Mouse (Mus musculus) ES-E14 (cell line): Measurements from ENCODE around the gene Clptm1. TPM values are rescaled to one million over a fixed set of nuclear protein-coding genes. Genes with fewer than 3 reads are reported as not detected.

Source experiments
- DNase-seq: peaks from one replicate; pipeline ENCODE4 v3.0.0-alpha.2; 2013; ENCODE audit warnings: low read depth, low spot score
- H3K27ac ChIP-seq: 2 replicates; pipeline ENCODE4 v1.5.1; 2012; ENCODE audit warnings: low read depth, mild to moderate bottlenecking, low read length, moderate library complexity, mixed read lengths; ENCODE audit not compliant: poor library complexity, insufficient read depth, severe bottlenecking
- H3K36me3 ChIP-seq: 2 replicates; pipeline ENCODE4 v1.6.1; 2012; ENCODE audit warnings: mild to moderate bottlenecking, low read length, moderate library complexity, mixed read lengths; ENCODE audit not compliant: control insufficient read depth, poor library complexity, insufficient read depth, severe bottlenecking
- H3K4me1 ChIP-seq, 2 experiments: fragments of 150-350 bp in 1 of 2; sonication (generic) in 1 of 2; 2 replicates each; pipeline ENCODE4 v1.6.1; 2012; ENCODE audit warnings: low read length in 2 of 2, mild to moderate bottlenecking in 1 of 2, mixed read lengths in 1 of 2; ENCODE audit not compliant: control insufficient read depth in 2 of 2, insufficient read depth in 2 of 2, poor library complexity in 1 of 2
- H3K4me3 ChIP-seq, 2 experiments: fragments of 150-350 bp in 1 of 2; sonication (generic) in 1 of 2; 2 replicates each; pipeline ENCODE4 v1.5.1; 2012; ENCODE audit warnings: low read length in 2 of 2, low read depth in 1 of 2, mild to moderate bottlenecking in 1 of 2, mixed read lengths in 1 of 2; ENCODE audit not compliant: insufficient read depth in 1 of 2, poor library complexity in 1 of 2, severe bottlenecking in 1 of 2
- H3K9ac ChIP-seq: 2 replicates; pipeline ENCODE4 v1.6.1; 2012; ENCODE audit warnings: low read depth, mild to moderate bottlenecking, low read length, mixed read lengths; ENCODE audit not compliant: poor library complexity, insufficient read depth, severe bottlenecking
- H3K9me3 ChIP-seq: fragments of 150-350 bp; sonication (generic); 2 replicates; pipeline ENCODE4 v1.6.1; 2012; ENCODE audit warnings: low read depth, mild to moderate bottlenecking, low read length; ENCODE audit not compliant: control insufficient read depth, insufficient read depth
- CHD2 ChIP-seq: IDR thresholded peaks from 2 replicates; pipeline ENCODE4 v1.6.1; 2014; ENCODE audit warnings: mild to moderate bottlenecking, low read depth, low read length, inconsistent platforms
- HCFC1 ChIP-seq: IDR thresholded peaks from 2 replicates; pipeline ENCODE4 v1.6.1; 2012; ENCODE audit warnings: low read length, inconsistent platforms, borderline replicate concordance; ENCODE audit not compliant: insufficient read depth
- MAFK ChIP-seq: IDR thresholded peaks from 2 replicates; pipeline ENCODE4 v1.6.1; 2014; ENCODE audit warnings: mild to moderate bottlenecking, low read depth, low read length, inconsistent platforms; ENCODE audit not compliant: insufficient read depth
- ZC3H11A ChIP-seq: IDR thresholded peaks from 2 replicates; pipeline ENCODE4 v1.6.1; 2012; ENCODE audit warnings: low read depth, mild to moderate bottlenecking, inconsistent platforms, low read length, borderline replicate concordance
- ZNF384 ChIP-seq: IDR thresholded peaks from 2 replicates; pipeline ENCODE4 v1.6.1; 2012; ENCODE audit warnings: low read depth, low read length, inconsistent platforms
- in situ Hi-C, 2 experiments: fragments of 600-800 bp; cut with MboI; formaldehyde crosslinking; loops; one replicate each; pipeline ENCODE4 v1.15.1; 2025; ENCODE audit warnings: low sequenced_read_pairs in 2 of 2, inconsistent platforms in 1 of 2; ENCODE audit not compliant: unreplicated experiment in 2 of 2
- total RNA-seq: library from RNA; depleted of rRNA; stranded (reverse); fragments of 300-350 nt; gene quantifications from 2 replicates; pipeline ENCODE4 v1.2.3, GENCODE M21; 2012

The Clptm1 gene
- total RNA-seq, 1 experiment: 129 TPM

- in situ Hi-C loops: no loop called here
- DNase-seq: peak; percentile 93
- Histone ChIP-seq H3K9ac (peak overlapping the region; percentile 69; the same call in 1 of the 2 replicates), H3K4me3 (peak overlapping the region in 1 of 2 experiments; percentile 37; a peak in 1 of 4 replicates), H3K36me3 (no peaks in the 10 kb centered on the region), H3K27ac (peak overlapping the region; percentile 3; the same call in 1 of the 2 replicates), H3K9me3 (no peaks in the 10 kb centered on the region), H3K4me1 (peaks cover 4 to 10% of the 10 kb centered on the region in 2 experiments)
- no peak for TF ChIP-seq CHD2
- TF ChIP-seq MAFK: no peak
- peak; percentile 64 for TF ChIP-seq ZC3H11A
- TF ChIP-seq ZNF384: peak; percentile 92
- TF ChIP-seq HCFC1: 0 out of 2 replicates have a peak, but pooled peaks have one; percentile 14
Measured at GRCm38 (mm10) chr7:19668947-19669721, 4.3 kb upstream of the Clptm1 start.

- Histone ChIP-seq H3K36me3 (peaks cover 4% of the 10 kb centered on the region; the same call in 1 of the 2 replicates), H3K4me3 (no peak overlapping the region), H3K9me3 (no peaks in the 10 kb centered on the region), H3K27ac (no peak overlapping the region), H3K4me1 (peaks cover 6 to 8% of the 10 kb centered on the region in 2 experiments; a peak in 3 of 4 replicates), H3K9ac (no peak overlapping the region)
- no peak for DNase-seq
- in situ Hi-C loops: no loop called here
- no peak for TF ChIP-seq CHD2
- TF ChIP-seq MAFK: no peak
- no peak for TF ChIP-seq ZC3H11A
- no peak for TF ChIP-seq HCFC1
- no peak for TF ChIP-seq ZNF384
Measured at GRCm38 (mm10) chr7:19667434-19667833, 2.6 kb upstream of the Clptm1 start.

GRCm38 (mm10) chr7:19666750-19667149 lies 1.9 kb upstream of the Clptm1 start:
- Histone ChIP-seq H3K4me1 (peaks cover 6 to 8% of the 10 kb centered on the region in 2 experiments; a peak in 3 of 4 replicates), H3K27ac (no peak overlapping the region), H3K4me3 (no peak overlapping the region), H3K9me3 (no peaks in the 10 kb centered on the region), H3K36me3 (peaks cover 8% of the 10 kb centered on the region; the same call in 1 of the 2 replicates), H3K9ac (no peak overlapping the region)
- TF ChIP-seq ZNF384 (0 out of 2 replicates have a peak, but pooled peaks have one; percentile 35), HCFC1 (no peak)
- in situ Hi-C loops: no loop called here
- DNase-seq: no peak

GRCm38 (mm10) chr7:19664455-19664954 lies 328 bp downstream of the Clptm1 start:
- peak overlapping the region; percentile 48 for H3K27ac ChIP-seq
- DNase-seq: no peak
- in situ Hi-C loops: no loop called here

More at GRCm38 (mm10) chr7:19664455-19664954, 328 bp downstream of the Clptm1 start:
- H3K9me3 ChIP-seq: no peaks in the 10 kb centered on the region
- H3K9ac ChIP-seq: peak overlapping the region; percentile 96
- TF ChIP-seq MAFK: no peak
- no peak for TF ChIP-seq CHD2
- no peak for TF ChIP-seq HCFC1
- TF ChIP-seq ZC3H11A: no peak
- TF ChIP-seq ZNF384: no peak
- H3K4me3 ChIP-seq: peak overlapping the region; percentile 86 to 97
- H3K4me1 ChIP-seq: peaks cover 6 to 8% of the 10 kb centered on the region in 2 experiments; a peak in 3 of 4 replicates
- peaks cover 12% of the 10 kb centered on the region; the same call in 1 of the 2 replicates for H3K36me3 ChIP-seq
